Mouse (Mus musculus) neutrophil, adult 5-6 weeks (primary cell): Measurements from ENCODE around the gene Gm8439. TPM values are rescaled to one million over a fixed set of nuclear protein-coding genes. Genes with fewer than 3 reads are reported as not detected.

Source experiments
- ATAC-seq: fragments of 151-379, 151-347 bp; 2 replicates; pipeline ENCODE4 v1.8.0; 2017; ENCODE audit warnings: mild to moderate bottlenecking, moderate TSS enrichment; ENCODE audit not compliant: insufficient number of reproducible peaks, poor library complexity, low FRiP score, severe bottlenecking; ENCODE audit errors: extremely low read depth
- total RNA-seq: library from RNA; stranded (forward); fragments of 200-1000 nt; gene quantifications from 2 replicates; pipeline ENCODE4 v1.2.3, GENCODE M21; 2017

Gene Gm8439
- total RNA-seq, 1 experiment from 2014 or later = not detected

DNA sequence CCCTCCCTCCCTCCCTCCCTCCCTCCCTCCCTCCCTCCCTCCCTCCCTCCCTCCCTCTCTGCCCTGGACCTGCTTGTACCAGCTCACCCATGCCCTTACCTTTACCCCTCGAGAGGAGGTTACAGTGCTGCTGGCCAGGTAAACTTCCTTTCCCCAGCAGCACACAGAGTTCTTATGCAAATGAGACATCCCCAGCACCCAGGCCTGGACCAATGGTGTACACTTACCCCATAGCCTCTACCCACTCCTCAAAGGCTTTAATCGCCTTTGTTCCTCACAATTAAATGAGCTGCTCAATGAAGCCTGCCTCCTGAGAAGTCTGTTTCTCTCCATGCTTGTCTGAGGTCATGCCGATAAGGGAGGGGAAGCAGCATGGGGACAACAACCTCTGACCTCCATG, 18.4 kb downstream of the Gm8439 start:
- ATAC-seq = no peak

DNA sequence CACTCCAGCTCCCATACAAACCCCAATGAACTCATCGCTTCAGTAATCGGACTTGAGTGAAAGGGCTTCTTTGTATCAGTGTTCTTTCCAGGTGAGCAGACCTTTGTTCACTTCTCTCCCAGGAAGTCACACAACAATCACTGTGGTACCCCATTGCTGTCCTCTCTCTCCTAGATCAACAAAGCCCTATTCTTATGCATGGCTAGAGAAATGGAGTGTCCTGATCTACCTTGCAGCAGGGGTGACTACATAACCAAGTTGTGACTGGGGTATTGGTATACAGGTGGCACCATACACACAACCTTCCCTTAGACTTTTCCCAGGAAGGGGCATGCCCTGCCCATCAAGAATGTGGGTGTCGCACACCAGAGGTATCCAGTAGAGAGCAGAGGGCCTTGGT, 22.5 kb downstream of the Gm8439 start:
- ATAC-seq = no peak

DNA sequence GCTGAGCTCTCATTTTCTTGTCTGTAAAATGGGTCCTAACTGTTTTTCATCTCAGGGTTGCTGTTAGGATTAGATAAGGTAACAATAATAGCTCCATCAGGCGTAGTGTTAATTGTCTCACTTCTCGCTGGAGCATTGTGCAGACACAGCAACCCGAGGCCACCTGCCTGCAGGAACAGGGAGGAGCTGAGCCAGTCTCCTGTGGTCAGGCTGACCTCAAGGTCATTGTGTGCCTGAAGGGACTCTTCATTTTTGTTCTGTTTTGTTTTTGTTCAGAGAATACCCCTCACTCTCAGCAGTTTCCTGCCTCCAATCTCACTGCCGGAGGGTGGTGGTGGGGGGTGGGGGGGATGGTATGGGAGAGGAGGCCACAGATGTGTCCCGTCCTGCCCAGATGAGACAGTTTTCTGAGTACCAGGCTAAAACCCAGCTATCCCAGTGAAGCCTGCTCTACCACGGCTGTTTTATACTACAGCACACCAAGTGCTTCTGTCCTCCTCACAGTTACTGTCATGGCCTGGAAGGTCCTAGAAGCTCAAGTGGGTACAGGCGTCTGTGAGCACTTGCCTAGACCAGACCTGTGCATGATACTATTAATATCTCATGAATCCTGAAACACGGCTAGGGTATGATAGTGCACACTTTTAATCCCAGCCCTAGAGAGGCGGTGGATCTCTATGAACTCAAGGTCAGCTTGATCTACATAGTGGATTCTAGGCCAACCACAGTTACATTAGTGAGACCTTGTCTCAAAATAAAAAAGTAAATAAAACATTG, 23.9 kb downstream of the Gm8439 start:
- no peak for ATAC-seq

DNA sequence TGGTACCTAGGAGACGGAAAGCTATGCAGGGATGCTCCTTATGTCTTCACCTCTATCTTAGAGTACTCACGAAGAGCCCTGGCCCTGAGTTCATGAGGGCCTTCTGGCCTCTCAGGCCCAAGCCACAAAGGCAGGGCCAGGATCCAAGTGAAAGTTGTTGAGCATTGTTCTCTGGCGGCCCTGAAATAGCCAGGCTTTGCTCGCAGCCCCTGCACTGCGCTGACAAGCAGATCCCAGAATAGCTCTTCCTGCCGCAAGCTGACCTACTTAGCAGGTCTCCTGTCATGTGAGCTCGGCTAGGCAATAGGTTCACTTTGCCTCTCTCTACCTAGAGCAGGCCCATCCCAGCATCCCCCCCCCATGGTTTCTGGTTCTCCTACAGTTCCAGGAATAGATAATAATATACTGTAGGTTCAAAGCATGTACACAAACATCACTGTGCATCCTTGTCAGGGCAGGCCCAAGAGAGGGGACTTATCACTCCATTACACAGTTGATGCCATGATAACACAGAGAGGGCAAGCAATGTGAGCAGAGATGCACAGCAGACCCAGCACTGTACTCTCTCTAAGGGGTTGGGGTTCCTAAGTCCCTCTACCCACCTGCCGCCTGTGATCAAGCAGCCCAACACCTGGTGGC, 25.3 kb downstream of the Gm8439 start:
- ATAC-seq = no peak

DNA sequence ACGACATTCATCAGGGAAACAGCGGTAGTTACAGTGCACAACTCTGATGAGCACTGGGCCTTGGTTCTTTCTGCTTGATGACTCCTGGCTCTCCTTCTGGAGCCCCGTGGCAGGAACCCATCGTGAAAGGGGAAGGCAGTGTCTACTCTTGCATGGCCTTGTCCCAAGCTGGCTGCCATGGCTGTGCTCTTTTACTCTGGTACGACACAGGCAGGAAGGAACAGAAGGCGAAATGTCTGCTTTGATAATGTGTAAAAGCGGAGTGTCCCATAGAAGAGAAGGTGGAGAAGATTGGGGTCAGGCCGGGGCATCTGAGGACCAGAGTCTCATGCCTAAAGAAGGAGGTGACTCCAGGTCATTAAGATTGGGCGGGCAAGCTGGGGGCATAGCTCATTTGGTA, 26.1 kb downstream of the Gm8439 start:
- ATAC-seq = no peak

DNA sequence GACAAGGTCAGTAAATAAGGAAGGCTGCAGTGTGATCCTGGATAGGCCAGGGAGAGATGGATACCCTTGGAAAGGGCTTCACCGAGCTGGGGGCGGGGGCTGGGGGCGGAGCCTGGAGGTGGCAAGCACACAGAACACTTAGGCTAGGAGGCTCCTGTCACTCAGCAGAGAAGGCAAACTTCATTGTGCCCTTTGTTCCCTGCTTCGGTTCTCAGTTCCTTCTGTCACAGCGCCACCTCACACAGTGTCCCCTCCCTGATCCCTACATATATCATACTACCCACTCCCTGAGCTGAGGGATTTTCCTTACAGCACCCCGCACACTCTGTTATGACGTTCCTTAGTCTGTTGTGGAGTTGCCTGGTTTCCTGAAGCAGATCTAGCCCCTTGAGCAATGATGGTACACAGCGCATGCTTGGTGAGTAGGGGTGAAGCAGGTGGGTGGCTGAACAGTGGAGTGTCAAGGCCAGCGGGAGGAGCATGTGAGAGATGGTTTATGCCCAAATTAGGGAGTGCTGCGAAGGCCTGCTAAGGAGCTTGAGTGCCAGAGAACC, 27.1 kb downstream of the Gm8439 start:
- no peak for ATAC-seq

DNA sequence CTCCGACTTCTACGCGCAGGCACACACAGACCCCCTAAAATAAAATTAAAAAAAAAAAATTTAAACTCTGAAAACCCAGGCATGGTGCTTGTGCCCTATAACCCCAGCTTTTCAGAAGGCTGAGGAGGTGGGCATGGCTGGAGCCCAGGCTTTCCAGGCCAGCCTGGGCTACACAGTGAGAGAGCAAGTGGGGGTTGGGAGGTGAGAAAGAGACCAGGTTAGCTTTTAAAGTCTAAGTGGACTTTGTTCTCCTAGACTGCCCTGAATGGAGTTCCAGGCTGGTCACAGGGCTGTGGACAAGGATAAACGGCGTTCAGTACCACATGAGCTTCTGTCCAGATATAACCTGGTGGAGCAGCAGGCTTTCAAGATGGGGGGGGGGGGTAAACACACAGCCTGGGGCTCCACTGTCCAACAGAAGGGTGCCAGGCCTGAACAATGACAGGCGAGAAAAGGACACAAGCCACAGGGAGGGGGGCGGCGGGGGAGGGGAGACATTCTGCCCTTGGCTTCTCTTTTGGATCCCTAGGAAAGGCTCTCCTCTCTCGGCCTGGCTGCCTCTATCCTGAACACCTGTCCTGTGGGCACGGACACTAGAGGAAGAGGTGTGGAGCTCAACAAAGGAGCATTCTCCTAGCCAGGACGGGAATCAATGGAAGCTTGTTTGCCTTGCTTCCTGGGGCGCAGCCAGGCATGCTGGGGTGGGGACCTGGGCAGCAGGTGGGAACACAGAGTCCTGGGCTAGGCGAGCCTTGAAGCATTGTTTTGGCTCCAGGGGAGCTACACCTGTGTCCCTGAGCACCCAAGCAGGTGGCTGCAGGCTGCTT, 27.9 kb downstream of the Gm8439 start:
- ATAC-seq = no peak

DNA sequence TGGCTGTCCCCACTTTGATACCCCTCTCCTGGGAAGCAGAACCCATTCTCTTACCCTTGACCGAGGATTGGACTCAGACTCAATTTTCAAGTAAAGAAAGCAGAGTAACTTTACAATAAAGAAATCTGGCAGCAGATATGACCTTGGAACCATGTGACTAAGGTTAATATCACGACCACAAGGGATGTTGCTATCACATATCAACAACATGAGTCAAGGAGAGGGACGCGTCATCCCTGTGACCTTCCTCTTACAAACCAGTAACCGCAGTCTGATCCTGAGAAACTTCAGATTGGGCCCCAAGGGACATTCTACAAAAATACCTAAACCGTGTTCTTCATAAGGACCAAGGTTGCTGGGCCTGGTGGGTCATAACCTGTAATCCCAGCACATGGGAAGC, 39.2 kb downstream of the Gm8439 start:
- ATAC-seq = no peak

DNA sequence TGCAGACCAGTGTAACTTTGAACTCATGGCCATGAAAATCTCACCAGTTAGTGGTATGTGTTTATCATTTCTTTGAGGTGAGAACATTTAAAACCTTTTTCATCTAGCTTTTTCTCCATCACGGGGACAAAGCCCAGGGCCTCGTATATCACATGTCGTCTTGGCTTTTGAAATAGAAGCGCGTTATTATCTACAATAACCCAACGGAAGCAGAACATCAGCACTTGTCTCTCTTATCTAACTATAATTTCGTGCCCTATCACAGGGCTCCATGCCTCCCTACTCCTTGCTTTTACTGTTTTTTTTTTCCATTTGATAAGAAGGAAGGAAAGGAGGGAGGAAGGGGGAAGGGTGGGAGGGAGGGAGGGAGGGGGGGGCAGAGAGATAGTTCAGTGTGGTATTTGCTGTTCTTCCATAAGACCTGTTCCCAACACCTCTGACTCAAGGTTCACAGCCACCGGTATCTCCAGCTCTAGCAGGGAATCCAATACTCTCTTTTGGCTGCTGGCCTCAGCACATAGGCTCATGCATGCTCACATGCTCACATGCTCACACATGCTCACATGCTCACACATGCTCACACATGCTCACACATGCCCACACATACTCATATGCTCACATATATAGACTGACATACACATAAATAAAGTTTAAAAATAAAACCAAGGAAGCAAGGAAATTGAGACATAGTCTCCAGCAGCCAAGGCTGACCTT, 41.8 kb downstream of the Gm8439 start:
- ATAC-seq = no peak

DNA sequence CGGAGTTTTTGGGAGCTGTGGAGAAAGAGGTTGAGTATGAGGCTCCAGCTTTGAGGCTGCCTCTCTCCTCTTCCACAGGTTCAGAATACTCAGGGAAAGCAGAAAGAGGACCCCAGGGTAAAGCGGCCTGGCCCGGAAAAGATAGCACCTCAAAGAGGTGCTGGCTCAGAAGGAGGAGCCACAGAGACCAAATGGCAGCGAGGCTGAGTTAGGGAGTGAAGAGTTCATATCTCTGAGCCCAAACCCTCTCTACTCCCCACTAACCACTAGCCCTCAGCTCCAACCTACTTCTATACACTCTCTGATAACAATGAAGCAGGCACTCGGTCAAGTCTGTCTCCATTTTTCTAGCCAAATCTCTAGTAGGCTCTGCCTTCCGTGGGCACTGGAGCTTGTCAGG, 43.3 kb downstream of the Gm8439 start:
- no peak for ATAC-seq

DNA sequence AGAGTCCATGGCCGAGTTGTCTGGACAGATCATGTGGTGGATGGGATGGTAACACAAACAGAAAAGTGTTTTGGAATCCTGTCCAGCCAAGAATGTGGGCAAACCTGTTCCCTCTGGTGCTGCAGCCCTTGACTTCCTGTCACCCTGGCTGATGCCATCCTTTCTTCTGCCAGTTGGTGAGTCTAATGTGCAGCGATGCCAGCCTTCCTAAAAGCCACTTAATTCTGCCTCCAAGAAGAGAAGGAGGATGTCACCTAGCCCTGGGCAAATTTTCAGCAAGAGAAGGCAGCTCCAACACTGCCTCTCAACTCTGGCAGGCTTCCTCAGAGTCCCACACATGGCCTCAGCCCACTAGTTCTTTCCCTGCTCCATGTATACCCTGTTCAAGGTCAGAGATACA, 46.8 kb downstream of the Gm8439 start:
- ATAC-seq = no peak

DNA sequence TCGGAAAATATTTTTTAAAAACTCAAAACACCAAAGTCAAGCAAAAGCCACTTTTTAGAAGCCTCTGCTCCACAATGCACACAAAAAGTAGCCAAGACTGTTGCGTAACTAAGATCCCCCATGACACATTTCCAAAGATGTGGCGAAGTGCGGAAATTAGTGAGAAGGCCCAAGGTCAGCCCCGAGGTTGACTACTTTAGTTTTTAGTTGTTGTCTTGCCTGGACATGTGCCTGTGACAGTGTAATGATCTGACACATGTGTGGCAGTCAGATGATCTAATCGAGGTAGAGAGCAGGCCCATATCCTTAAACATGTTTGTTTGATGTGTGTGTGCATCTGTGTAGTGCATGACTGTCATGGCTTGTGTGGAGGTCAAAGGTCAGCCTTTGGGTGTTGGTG, 53.4 kb downstream of the Gm8439 start:
- no peak for ATAC-seq

DNA sequence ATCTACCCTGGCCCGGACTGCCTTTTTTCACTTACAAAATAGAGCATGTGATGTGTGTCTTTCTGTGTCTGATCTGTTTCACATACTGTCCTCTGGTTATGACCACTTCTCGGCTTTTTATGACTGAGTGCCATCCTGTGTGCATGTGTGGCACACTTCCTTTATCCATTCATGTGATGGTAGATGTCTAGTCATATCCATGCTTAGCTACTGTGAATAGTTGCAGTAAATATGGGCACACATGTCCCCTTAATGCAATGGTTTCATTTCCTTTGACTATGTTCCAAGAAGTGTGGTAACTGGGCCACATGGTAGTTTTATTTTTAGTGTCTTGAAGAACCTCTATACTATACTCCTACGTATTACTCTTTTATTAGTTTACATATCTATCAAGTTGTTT, 55.4 kb downstream of the Gm8439 start:
- ATAC-seq = no peak

DNA sequence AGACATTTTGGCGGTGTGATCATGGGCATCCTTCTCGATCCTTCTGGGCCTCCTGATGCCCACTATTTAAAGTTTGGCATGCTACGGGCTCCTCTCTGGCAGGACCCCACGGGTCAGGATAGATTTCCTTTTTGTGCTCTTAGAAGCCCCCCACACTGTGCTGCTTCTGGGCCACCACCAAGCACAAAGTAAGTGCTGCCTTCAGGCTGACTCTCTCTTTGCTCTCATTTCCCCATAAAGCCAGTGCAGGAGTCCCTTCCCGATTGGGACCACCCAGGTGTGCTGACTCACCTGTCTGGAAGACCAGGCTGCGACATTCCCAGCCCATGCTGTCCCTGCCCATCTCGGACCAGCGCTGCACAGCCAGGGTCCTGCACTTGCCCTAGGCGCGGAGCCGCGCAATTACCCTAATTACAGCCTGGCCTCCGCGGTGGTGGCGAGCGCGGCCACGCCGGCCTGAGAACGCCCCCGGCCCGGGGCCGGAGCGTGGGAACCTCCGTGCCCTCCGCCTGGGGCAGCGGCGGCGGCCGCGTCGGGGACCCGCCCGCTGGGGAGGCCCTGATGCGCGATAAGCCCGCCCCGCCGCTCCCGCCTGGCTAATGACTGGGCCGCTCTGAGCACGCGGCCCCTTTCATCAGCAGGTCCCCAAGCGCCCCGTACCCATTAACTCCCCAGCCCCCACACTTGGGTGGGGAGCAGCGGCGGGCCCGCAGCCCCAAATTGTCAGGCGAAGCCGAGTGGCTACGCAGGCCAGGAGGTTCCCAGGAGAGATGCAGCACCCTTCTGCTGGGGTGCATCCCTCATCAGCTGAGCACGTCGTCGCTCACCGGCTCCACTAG, 61.0 kb downstream of the Gm8439 start:
- ATAC-seq = no peak

DNA sequence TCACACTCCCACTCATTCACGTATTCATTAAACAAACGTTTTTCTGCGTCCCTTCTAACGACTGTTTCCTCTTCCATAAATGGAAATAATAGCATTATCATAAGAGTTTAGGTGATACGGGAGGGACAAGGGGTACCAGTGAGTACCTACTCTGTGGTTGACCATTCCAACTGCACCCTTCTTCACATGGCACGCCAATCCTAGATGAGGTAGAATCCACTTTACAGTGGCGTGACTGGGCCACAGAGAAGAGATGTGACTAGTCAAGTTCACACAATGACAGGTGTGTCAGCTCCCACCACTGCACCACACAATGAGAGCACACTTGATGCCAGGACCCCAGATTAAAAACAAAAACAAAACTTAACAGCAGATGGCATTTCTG, 61.7 kb downstream of the Gm8439 start:
- ATAC-seq = no peak

DNA sequence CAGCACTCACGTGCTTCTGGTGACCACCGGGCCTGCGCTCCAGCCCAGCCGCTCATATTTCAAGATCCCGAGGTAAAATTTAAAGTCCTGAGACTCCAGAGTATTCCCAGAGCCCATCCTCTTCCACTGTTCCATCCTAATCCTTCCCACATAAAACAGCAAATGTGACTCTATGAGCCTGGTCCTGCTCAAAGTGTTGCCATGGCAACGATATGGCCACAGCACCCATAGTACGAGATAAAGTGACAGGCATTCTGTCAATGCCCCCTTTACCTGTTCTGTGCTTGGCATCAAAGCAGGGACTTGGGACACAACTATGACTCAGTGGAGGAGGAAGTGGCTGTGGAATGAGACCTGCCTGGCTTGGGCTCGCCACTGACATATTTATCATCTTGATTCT, 67.4 kb downstream of the Gm8439 start:
- no peak for ATAC-seq
